Mouse (Mus musculus): ENCODE measurements around the gene Acoxl. TPM values are rescaled to one million over a fixed set of nuclear protein-coding genes. Genes with fewer than 3 reads are reported as not detected.

Acoxl gene
- total and polyA plus RNA-seq, 3 experiments = 0.14 TPM; not detected in 2

GRCm38 (mm10) chr2:127911579-127911978, 72.9 kb downstream of the Acoxl start:
- Histone ChIP-seq H3K9ac (ENCODE audit: low read depth, low read length) (no peak overlapping the region), H3K36me3 (ENCODE audit: control insufficient read depth, insufficient read depth, low read length) (no peaks in the 10 kb centered on the region), H3K79me2 (replicated peaks; ENCODE audit: control insufficient read depth, insufficient read depth, low read length) (no peaks in the 10 kb centered on the region), H3K4me3 (no peak overlapping the region), H3K4me1 (ENCODE audit: control insufficient read depth, insufficient read depth, low read length) (no peaks in the 10 kb centered on the region), H3K27ac (no peak overlapping the region), H3K27me3 (ENCODE audit: control insufficient read depth, insufficient read depth, low read length) (no peaks in the 10 kb centered on the region)
- DNase-seq = no peak
- no peak for TF ChIP-seq CTCF (IDR thresholded peaks at IDR 0.05)
- no peak for TF ChIP-seq POLR2A (IDR thresholded peaks at IDR 0.05; ENCODE audit: insufficient read depth, low read depth, low read length)
- no peak for TF ChIP-seq EP300 (IDR thresholded peaks at IDR 0.05; ENCODE audit: insufficient read depth, low read depth, low read length)
- 91% methylated on average over 3 of the region's 3 CpGs for WGBS
- intact Hi-C loops (cut with DNase I) = no loop called here

DNA sequence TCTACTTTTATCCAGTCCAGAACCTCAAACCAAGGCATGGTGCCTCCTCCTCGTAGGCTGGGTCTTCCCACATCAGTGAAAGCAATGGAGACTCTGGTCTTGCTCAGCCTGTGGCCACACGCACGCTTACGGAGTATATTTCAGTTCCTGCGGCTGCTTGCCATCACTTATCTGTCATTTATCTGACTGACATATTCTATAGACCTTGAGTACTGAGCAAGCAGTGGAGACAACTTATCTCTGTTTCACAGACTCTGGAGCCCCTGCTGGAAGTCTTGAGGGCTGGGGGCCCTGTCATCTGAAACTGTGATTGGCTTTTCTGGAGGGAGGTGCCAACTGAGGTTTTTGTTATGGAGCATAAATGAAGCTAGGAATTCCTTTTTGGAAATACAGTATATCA, 75.4 kb downstream of the Acoxl start:
- no peak for TF ChIP-seq EP300 (IDR thresholded peaks at IDR 0.05; ENCODE audit: insufficient read depth, low read depth, low read length)
- Histone ChIP-seq H3K79me2 (replicated peaks; ENCODE audit: control insufficient read depth, insufficient read depth, low read length) (no peaks in the 10 kb centered on the region), H3K27me3 (ENCODE audit: control insufficient read depth, insufficient read depth, low read length) (no peaks in the 10 kb centered on the region), H3K4me1 (ENCODE audit: control insufficient read depth, insufficient read depth, low read length) (no peaks in the 10 kb centered on the region), H3K27ac (no peak overlapping the region), H3K4me3 (no peak overlapping the region), H3K36me3 (ENCODE audit: control insufficient read depth, insufficient read depth, low read length) (no peaks in the 10 kb centered on the region), H3K9ac (ENCODE audit: low read depth, low read length) (no peak overlapping the region)
- 56% methylated on average over 5 of the region's 5 CpGs for WGBS
- intact Hi-C loops (cut with DNase I) = no loop called here
- DNase-seq = no peak

DNA sequence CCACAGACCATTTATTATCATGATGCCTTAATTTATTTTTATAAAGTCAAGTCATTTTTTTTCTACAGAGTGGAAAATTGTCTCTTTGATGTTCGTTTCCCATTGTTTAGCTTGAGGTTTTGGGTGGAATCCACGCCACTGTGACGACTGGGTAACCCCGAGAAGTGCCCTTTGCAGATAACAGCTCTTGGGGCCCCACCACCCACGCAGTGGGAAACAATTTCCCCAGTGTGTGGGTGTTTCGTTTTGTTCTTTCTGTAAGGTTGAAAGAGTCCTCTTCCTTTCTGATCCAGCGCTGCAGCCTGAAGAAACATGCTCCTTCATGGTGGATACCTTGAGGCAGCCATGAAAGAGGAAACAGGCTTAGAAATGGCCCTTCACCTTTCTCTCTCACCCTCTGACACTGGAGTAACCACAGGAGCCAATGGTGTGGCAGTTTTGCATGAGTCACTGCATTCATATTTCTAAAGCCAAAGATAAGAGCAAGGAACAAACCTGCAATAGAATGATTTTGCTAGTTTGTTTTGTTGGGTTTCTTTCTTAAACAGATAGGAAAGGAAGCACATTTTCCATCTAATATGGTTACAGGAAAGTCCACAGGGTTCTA, 78.2 kb downstream of the Acoxl start:
- Histone ChIP-seq H3K27me3 (ENCODE audit: control insufficient read depth, insufficient read depth, low read length) (no peaks in the 10 kb centered on the region), H3K27ac (no peak overlapping the region), H3K4me1 (ENCODE audit: control insufficient read depth, insufficient read depth, low read length) (no peaks in the 10 kb centered on the region; the same call in 1 of the 2 replicates), H3K4me3 (no peak overlapping the region), H3K79me2 (replicated peaks; ENCODE audit: control insufficient read depth, insufficient read depth, low read length) (no peaks in the 10 kb centered on the region), H3K36me3 (ENCODE audit: control insufficient read depth, insufficient read depth, low read length) (no peaks in the 10 kb centered on the region), H3K9ac (ENCODE audit: low read depth, low read length) (no peak overlapping the region)
- no peak for DNase-seq
- WGBS = 45% methylated on average over 7 of the region's 7 CpGs
- intact Hi-C loops (cut with DNase I) = no loop called here
- TF ChIP-seq EP300 (IDR thresholded peaks at IDR 0.05; ENCODE audit: insufficient read depth, low read depth, low read length) = no peak
- TF ChIP-seq POLR2A (IDR thresholded peaks at IDR 0.05; ENCODE audit: insufficient read depth, low read depth, low read length) = no peak
- TF ChIP-seq CTCF (IDR thresholded peaks at IDR 0.05) = no peak

GRCm38 (mm10) chr2:127919740-127920139, 81.1 kb downstream of the Acoxl start:
- 89% methylated on average over 1 of the region's 1 CpGs for WGBS
- Histone ChIP-seq H3K4me3 (no peak overlapping the region), H3K27me3 (ENCODE audit: control insufficient read depth, insufficient read depth, low read length) (no peaks in the 10 kb centered on the region), H3K36me3 (ENCODE audit: control insufficient read depth, insufficient read depth, low read length) (no peaks in the 10 kb centered on the region), H3K27ac (no peak overlapping the region), H3K4me1 (ENCODE audit: control insufficient read depth, insufficient read depth, low read length) (no peaks in the 10 kb centered on the region; the same call in 1 of the 2 replicates), H3K79me2 (replicated peaks; ENCODE audit: control insufficient read depth, insufficient read depth, low read length) (no peaks in the 10 kb centered on the region), H3K9ac (ENCODE audit: low read depth, low read length) (no peak overlapping the region)
- no peak for DNase-seq
- intact Hi-C loops (cut with DNase I) = no loop called here
- TF ChIP-seq POLR2A (IDR thresholded peaks at IDR 0.05; ENCODE audit: insufficient read depth, low read depth, low read length) (no peak), EP300 (IDR thresholded peaks at IDR 0.05; ENCODE audit: insufficient read depth, low read depth, low read length) (no peak), CTCF (IDR thresholded peaks at IDR 0.05) (no peak)

- H3K4me3 ChIP-seq = no peak overlapping the region
- no peaks in the 10 kb centered on the region for H3K27me3 ChIP-seq (ENCODE audit: control insufficient read depth, insufficient read depth, low read length)
- H3K9ac ChIP-seq (ENCODE audit: low read depth, low read length) = no peak overlapping the region
- H3K27ac ChIP-seq = no peak overlapping the region
- H3K36me3 ChIP-seq (ENCODE audit: control insufficient read depth, insufficient read depth, low read length) = no peaks in the 10 kb centered on the region
- WGBS = 65% methylated on average over 22 of the region's 22 CpGs
- no peaks in the 10 kb centered on the region for H3K79me2 ChIP-seq (replicated peaks; ENCODE audit: control insufficient read depth, insufficient read depth, low read length)
- DNase-seq = no peak
- TF ChIP-seq EP300 (IDR thresholded peaks at IDR 0.05; ENCODE audit: insufficient read depth, low read depth, low read length) (no peak), CTCF (IDR thresholded peaks at IDR 0.05) (no peak), POLR2A (IDR thresholded peaks at IDR 0.05; ENCODE audit: insufficient read depth, low read depth, low read length) (no peak)
- no peaks in the 10 kb centered on the region; the same call in 1 of the 2 replicates for H3K4me1 ChIP-seq (ENCODE audit: control insufficient read depth, insufficient read depth, low read length)
- intact Hi-C loops (cut with DNase I) = no loop called here
These were observed 83.6 kb downstream of the Acoxl start for GRCm38 (mm10) chr2:127922036-127922901.

DNA sequence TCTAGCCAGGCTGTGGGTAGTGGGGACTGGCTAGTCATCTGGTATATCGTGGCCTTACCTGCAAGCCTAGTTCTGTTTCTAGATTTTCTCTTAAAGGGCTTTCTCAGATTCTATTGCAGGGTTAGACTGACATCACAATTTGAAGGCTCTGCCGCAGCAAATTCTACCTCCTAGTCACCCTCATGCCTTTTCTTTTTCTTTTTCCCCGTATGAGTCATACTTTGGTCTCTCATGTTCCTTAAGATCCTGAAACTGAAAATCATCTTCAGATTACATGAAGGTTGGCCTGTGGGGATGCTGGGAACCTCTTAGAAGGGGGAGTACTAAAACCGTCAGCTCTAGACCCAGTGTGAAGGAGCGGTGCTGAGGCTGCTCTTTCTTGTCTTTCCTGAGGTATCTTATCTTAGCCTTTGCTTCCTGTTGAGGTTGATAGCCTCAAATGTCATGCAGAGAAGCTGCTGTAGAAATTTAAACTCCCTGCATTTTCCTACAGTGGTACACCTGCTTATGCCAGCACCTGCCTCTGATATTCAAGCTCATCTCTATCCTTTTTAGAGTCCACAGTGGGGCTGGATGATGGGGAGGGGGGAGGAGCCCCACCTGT, 84.5 kb downstream of the Acoxl start:
- no peak for DNase-seq
- H3K27me3 ChIP-seq (ENCODE audit: control insufficient read depth, insufficient read depth, low read length) = no peaks in the 10 kb centered on the region
- H3K27ac ChIP-seq = no peak overlapping the region
- intact Hi-C loops (cut with DNase I) = no loop called here
- H3K79me2 ChIP-seq (replicated peaks; ENCODE audit: control insufficient read depth, insufficient read depth, low read length) = no peaks in the 10 kb centered on the region
- H3K36me3 ChIP-seq (ENCODE audit: control insufficient read depth, insufficient read depth, low read length) = no peaks in the 10 kb centered on the region
- H3K9ac ChIP-seq (ENCODE audit: low read depth, low read length) = no peak overlapping the region
- WGBS = 62% methylated on average over 5 of the region's 5 CpGs
- H3K4me1 ChIP-seq (ENCODE audit: control insufficient read depth, insufficient read depth, low read length) = no peaks in the 10 kb centered on the region; the same call in none of the 2 replicates
- no peak overlapping the region for H3K4me3 ChIP-seq
- no peak for TF ChIP-seq CTCF (IDR thresholded peaks at IDR 0.05)

All from heart, adult 2 months (tissue).